Mouse (Mus musculus): Measurements from ENCODE around the gene Ptbp2.

DNA sequence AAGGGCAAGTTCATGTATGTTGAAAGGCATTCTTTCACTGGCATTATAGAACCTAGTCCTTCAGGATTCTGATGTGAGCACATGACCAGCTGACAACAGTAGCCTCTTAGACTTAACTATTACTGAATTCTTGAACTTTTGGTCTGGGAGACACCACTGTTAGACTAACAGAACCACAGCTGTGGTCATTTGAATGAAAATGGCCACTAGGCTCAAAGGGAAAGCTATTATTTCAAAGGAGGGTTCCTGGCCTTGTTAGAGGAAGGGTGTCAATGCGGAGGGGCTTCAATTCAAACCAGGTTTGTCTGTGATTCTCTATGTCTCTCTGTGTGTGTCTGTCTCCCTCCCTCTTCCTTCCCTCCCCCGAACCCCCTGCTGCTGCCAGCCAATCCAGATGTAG lies 5.8 kb downstream of the Ptbp2 start:
- TF ChIP-seq POLR2A (IDR thresholded peaks at IDR 0.05; ENCODE audit: borderline replicate concordance, extremely low read depth, insufficient read depth, insufficient read length, poor library complexity, severe bottlenecking) (no peak), CTCF (IDR thresholded peaks at IDR 0.05; ENCODE audit: borderline replicate concordance, extremely low read depth, insufficient read depth, insufficient read length) (no peak)
